Mouse (Mus musculus) stomach, adult 2 months (tissue): ENCODE measurements around the gene Golga7b. TPM values are rescaled to one million over a fixed set of nuclear protein-coding genes. Genes with fewer than 3 reads are reported as not detected.

ENCODE experiments used
- polyA plus RNA-seq: library from polyadenylated mRNA; depleted of rRNA; stranded (reverse); fragments of >200 nt; gene quantifications from 2 replicates; pipeline ENCODE4 v1.2.3, GENCODE M21; 2012; rRNA removed

Gene Golga7b
- 0.39 and 0.63 TPM in 2 replicates for polyA plus RNA-seq

GRCm38 (mm10) chr19:42247519-42247918 lies at the start of gene Golga7b:
Golga7b (plus strand) TSS chr19:42247574.

GRCm38 (mm10) chr19:42201696-42202381 lies 45.5 kb upstream of the Golga7b start, which contains the start of gene Sfrp5:
Sfrp5 (minus strand) TSS chr19:42202252.

Other genes starting within 250 kb of the Golga7b start
- gene Ankrd2, start 211.6 kb upstream of the Golga7b start, polyA plus RNA-seq = 0.09 TPM in 1 of 2 replicates, not detected in the other
- gene Hoga1, start 202.0 kb upstream of the Golga7b start, polyA plus RNA-seq = 0.39 and 0.90 TPM in 2 replicates
- not detected in 2 replicates for gene 4933411K16Rik, start 195.3 kb upstream of the Golga7b start, polyA plus RNA-seq
- gene Morn4, start 161.2 kb upstream of the Golga7b start, polyA plus RNA-seq = 2.2 and 2.4 TPM in 2 replicates
- gene Pi4k2a, start 157.1 kb upstream of the Golga7b start, polyA plus RNA-seq = 13.3 and 18.7 TPM in 2 replicates
- 37.5 and 71.1 TPM in 2 replicates for gene Avpi1, start 118.5 kb upstream of the Golga7b start, polyA plus RNA-seq
- 60.6 and 81.2 TPM in 2 replicates for gene Marveld1, start 100.2 kb upstream of the Golga7b start, polyA plus RNA-seq
- gene Zfyve27, start 83.6 kb upstream of the Golga7b start, polyA plus RNA-seq = 11.5 and 11.6 TPM in 2 replicates
- 6.6 and 8.4 TPM in 2 replicates for gene Sfrp5, start 45.3 kb upstream of the Golga7b start, polyA plus RNA-seq
- 0.30 and 0.90 TPM in 2 replicates for gene Crtac1, start 184.2 kb downstream of the Golga7b start, polyA plus RNA-seq